Mouse (Mus musculus): ENCODE results near the gene Syngr2.

The Syngr2 gene

GRCm38 (mm10) chr11:117809407-117810311 lies at the start of gene Syngr2, which contains the start of gene Gm20708:
Gene Syngr2 (plus strand): TSS chr11:117809668.
Gene Gm20708 (plus strand): TSS chr11:117809668.
- DNase-seq, result no peak

- DNase-seq, result no peak
Observed at GRCm38 (mm10) chr11:117760374-117761119, 48.9 kb upstream of the Syngr2 start.

GRCm38 (mm10) chr11:117761801-117762200 lies 47.7 kb upstream of the Syngr2 start:
- no peak for DNase-seq

- no peak for DNase-seq
Observed at GRCm38 (mm10) chr11:117762246-117762645, 47.2 kb upstream of the Syngr2 start.

GRCm38 (mm10) chr11:117764319-117764718 lies 45.1 kb upstream of the Syngr2 start:
- no peak for DNase-seq

GRCm38 (mm10) chr11:117765361-117765760 lies 44.1 kb upstream of the Syngr2 start:
- no peak for DNase-seq

GRCm38 (mm10) chr11:117766275-117766674 lies 43.2 kb upstream of the Syngr2 start:
- DNase-seq, result no peak

GRCm38 (mm10) chr11:117768725-117769682 lies 40.5 kb upstream of the Syngr2 start:
- DNase-seq, result no peak

GRCm38 (mm10) chr11:117769683-117770047 lies 39.8 kb upstream of the Syngr2 start:
- DNase-seq, result no peak

GRCm38 (mm10) chr11:117770407-117770806 lies 39.1 kb upstream of the Syngr2 start:
- no peak for DNase-seq

GRCm38 (mm10) chr11:117772352-117772751 lies 37.1 kb upstream of the Syngr2 start:
- no peak for DNase-seq

- DNase-seq, result no peak
Observed at GRCm38 (mm10) chr11:117774925-117775324, 34.5 kb upstream of the Syngr2 start.

GRCm38 (mm10) chr11:117775540-117775939 lies 33.9 kb upstream of the Syngr2 start:
- no peak for DNase-seq

- no peak for DNase-seq
Observed at GRCm38 (mm10) chr11:117776085-117776792, 33.2 kb upstream of the Syngr2 start.

GRCm38 (mm10) chr11:117777111-117777510 lies 32.4 kb upstream of the Syngr2 start:
- DNase-seq, result no peak

GRCm38 (mm10) chr11:117778031-117778430 lies 31.4 kb upstream of the Syngr2 start:
- DNase-seq, result no peak

- DNase-seq, result no peak
Observed at GRCm38 (mm10) chr11:117778851-117779433, 30.5 kb upstream of the Syngr2 start.

- DNase-seq, result no peak
Observed at GRCm38 (mm10) chr11:117779434-117780198, 29.9 kb upstream of the Syngr2 start.

- no peak for DNase-seq
Observed at GRCm38 (mm10) chr11:117780199-117780515, 29.3 kb upstream of the Syngr2 start.

- no peak for DNase-seq
Observed at GRCm38 (mm10) chr11:117780582-117781111, 28.8 kb upstream of the Syngr2 start.
